Mouse (Mus musculus) central nervous system, embryonic 11.5 days (tissue): Measurements from ENCODE around the gene Gm42372. TPM values are rescaled to one million over a fixed set of nuclear protein-coding genes. Genes with fewer than 3 reads are reported as not detected.

Experiments
- polyA plus RNA-seq: library from polyadenylated mRNA; depleted of rRNA; stranded (reverse); fragments of >200 nt; gene quantifications from 2 replicates; pipeline ENCODE4 v1.2.3, GENCODE M21; 2012; rRNA removed

Gene Gm42372
- 3.1 and 4.9 TPM in 2 replicates for polyA plus RNA-seq

GRCm38 (mm10) chr7:16982859-16983568, at the start of gene Gm42372:
Gm42372 (plus strand) TSS chr7:16983086.

GRCm38 (mm10) chr7:16944061-16944807, 38.7 kb upstream of the Gm42372 start, which contains the start of gene Pnmal2:
Pnmal2 (plus strand) TSS chr7:16944682.

GRCm38 (mm10) chr7:16959539-16960187, 23.2 kb upstream of the Gm42372 start, which contains the start of gene Pnmal1:
Pnmal1 (plus strand) TSS chr7:16959679.

GRCm38 (mm10) chr7:16992451-16992807, 9.5 kb downstream of the Gm42372 start, which contains the start of gene Ccdc8:
Ccdc8 (plus strand) TSS chr7:16992708.

GRCm38 (mm10) chr7:17027588-17028343, 44.9 kb downstream of the Gm42372 start, which contains the start of gene Ppp5c:
Ppp5c (minus strand) TSS chr7:17027924.

Other genes starting within 250 kb of the Gm42372 start
- 256 and 284 TPM in 2 replicates for gene Ap2s1, start 244.7 kb upstream of the Gm42372 start, polyA plus RNA-seq
- 61.6 and 64.9 TPM in 2 replicates for gene Slc1a5, start 201.7 kb upstream of the Gm42372 start, polyA plus RNA-seq
- 177 and 182 TPM in 2 replicates for gene Strn4, start 167.2 kb upstream of the Gm42372 start, polyA plus RNA-seq
- gene Fkrp, start 166.4 kb upstream of the Gm42372 start, polyA plus RNA-seq, result 29.3 and 35.3 TPM in 2 replicates
- gene Prkd2, start 140.2 kb upstream of the Gm42372 start, polyA plus RNA-seq, result 17.6 and 18.1 TPM in 2 replicates
- 40.8 and 52.2 TPM in 2 replicates for gene Dact3, start 107.8 kb upstream of the Gm42372 start, polyA plus RNA-seq
- gene Gng8, start 91.3 kb upstream of the Gm42372 start, polyA plus RNA-seq, result 33.1 and 38.4 TPM in 2 replicates
- gene Ptgir, start 76.6 kb upstream of the Gm42372 start, polyA plus RNA-seq, result 0.94 and 1.0 TPM in 2 replicates
- 330 and 348 TPM in 2 replicates for gene Calm3, start 59.0 kb upstream of the Gm42372 start, polyA plus RNA-seq
- gene Pnmal2, start 38.4 kb upstream of the Gm42372 start, polyA plus RNA-seq, result 10.3 and 15.8 TPM in 2 replicates
- gene Pnmal1, start 23.4 kb upstream of the Gm42372 start, polyA plus RNA-seq, result 7.1 and 14.8 TPM in 2 replicates
- gene Ccdc8, start 9.6 kb downstream of the Gm42372 start, polyA plus RNA-seq, result 16.4 and 22.4 TPM in 2 replicates
- gene Ppp5c, start 44.8 kb downstream of the Gm42372 start, polyA plus RNA-seq, result 128 and 142 TPM in 2 replicates
- gene Hif3a, start 79.3 kb downstream of the Gm42372 start, polyA plus RNA-seq, result 5.5 and 10.6 TPM in 2 replicates
- gene Psg16, start 91.0 kb downstream of the Gm42372 start, polyA plus RNA-seq, result 0.18 and 0.27 TPM in 2 replicates
- 0.04 TPM in 1 of 2 replicates, not detected in the other for gene Ceacam3, start 167.2 kb downstream of the Gm42372 start, polyA plus RNA-seq
- not detected in 2 replicates for gene Psg29, start 220.4 kb downstream of the Gm42372 start, polyA plus RNA-seq